Mouse (Mus musculus) spleen, adult 2 months (tissue): Measurements from ENCODE around the gene Ppp1r26.

Experiments used
- CTCF ChIP-seq: fragments of 200-500 bp; IDR thresholded peaks from 2 replicates; pipeline ENCODE4 v1.5.1; 2011; ENCODE audit warnings: mild to moderate bottlenecking, inconsistent platforms; ENCODE audit not compliant: insufficient read depth, insufficient read length, insufficient replicate concordance; ENCODE audit errors: extremely low read depth
- POLR2A ChIP-seq: fragments of 200-500 bp; IDR thresholded peaks from 2 replicates; pipeline ENCODE4 v1.6.1; 2011; ENCODE audit warnings: low read depth, low read length, inconsistent platforms

DNA sequence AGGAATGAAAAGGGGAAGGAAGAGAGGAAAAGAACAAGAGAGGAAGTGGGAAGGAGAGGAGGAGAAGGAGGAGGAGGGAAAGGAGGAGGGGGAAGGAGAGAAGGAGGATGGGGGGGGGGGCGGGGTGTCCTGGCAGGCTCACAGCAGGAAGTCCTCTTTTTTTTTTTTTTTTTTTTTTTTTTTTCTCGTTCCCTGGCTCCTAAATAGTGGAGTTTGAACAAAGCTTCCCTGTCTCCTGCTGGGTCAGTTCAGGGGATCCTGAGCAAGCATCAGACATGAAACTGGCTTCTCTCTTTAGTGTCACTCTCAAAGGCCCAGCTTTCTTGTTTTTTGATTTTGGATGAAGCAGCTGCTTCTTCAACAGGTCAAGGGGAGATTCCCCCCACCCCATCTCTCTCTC, 13.1 kb upstream of the Ppp1r26 start:
- no peak for TF ChIP-seq POLR2A
- no peak for TF ChIP-seq CTCF
